Mouse (Mus musculus) CD4-positive, CD25-positive, alpha-beta regulatory T cell, adult 2 months (primary cell): ENCODE results near the gene Esp34.

Experiments used
- DNase-seq: peaks from one replicate; pipeline ENCODE4 v3.0.0-alpha.2; 2012; ENCODE audit warnings: low read depth, low spot score

Gene Esp34

GRCm38 (mm10) chr17:38553892-38554291, at the start of gene Esp34:
Gene Esp34, plus strand, starts transcription at chr17:38554192.
- DNase-seq = no peak

DNA sequence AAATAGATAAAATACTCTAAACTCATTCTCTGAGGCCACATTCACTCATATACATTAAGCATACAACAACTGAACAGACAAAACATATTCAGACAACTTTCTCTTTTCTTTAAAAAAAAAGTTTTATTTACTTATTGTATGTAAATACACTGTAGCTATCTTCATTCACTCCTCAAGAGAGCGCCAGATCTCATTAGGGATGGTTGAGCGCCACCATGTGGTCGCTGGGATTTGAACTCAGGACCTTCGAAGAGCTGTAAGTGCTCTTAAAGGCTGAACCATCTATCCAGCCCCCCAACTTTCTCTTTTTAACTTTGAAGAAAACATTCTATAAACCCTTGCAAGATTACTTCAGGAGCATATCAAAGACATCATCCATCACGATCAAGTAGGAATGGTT, 8.5 kb downstream of the Esp34 start:
- no peak for DNase-seq
